Mouse (Mus musculus) limb, embryonic 11.5 days (tissue): ENCODE results near the gene Inpp5k. TPM values are rescaled to one million over a fixed set of nuclear protein-coding genes. Genes with fewer than 3 reads are reported as not detected.

ENCODE experiments used
- ATAC-seq: fragments of 200-750 bp; cut with Nextera tagmentation; 2 replicates; pipeline ENCODE4 v1.8.0; 2017; ENCODE audit warnings: low read depth; ENCODE audit not compliant: insufficient number of reproducible peaks, low FRiP score, low TSS enrichment
- DNase-seq: peaks from one replicate; pipeline ENCODE4 v3.0.0-alpha.2; 2015; ENCODE audit warnings: low spot score
- H3K27ac ChIP-seq: fragments of 300-500 bp; sonication (generic); replicated peaks from 2 replicates; pipeline ENCODE4 v1.5.1; 2014; ENCODE audit warnings: low read depth, mild to moderate bottlenecking, low read length
- H3K27me3 ChIP-seq: fragments of 300-500 bp; sonication (generic); 2 replicates; pipeline ENCODE4 v1.6.1; 2014; ENCODE audit warnings: mild to moderate bottlenecking, low read length, mixed read lengths; ENCODE audit not compliant: control insufficient read depth, insufficient read depth
- H3K36me3 ChIP-seq: fragments of 300-500 bp; sonication (generic); 2 replicates; pipeline ENCODE4 v1.6.1; 2014; ENCODE audit warnings: mild to moderate bottlenecking, low read length, moderate library complexity, mixed read lengths; ENCODE audit not compliant: control insufficient read depth, insufficient read depth
- H3K4me1 ChIP-seq: fragments of 300-500 bp; sonication (generic); 2 replicates; pipeline ENCODE4 v1.6.1; 2014; ENCODE audit warnings: low read length, mixed read lengths; ENCODE audit not compliant: control insufficient read depth, insufficient read depth
- H3K4me2 ChIP-seq: fragments of 300-500 bp; sonication (generic); 2 replicates; pipeline ENCODE4 v1.6.1; 2014; ENCODE audit warnings: low read depth, mild to moderate bottlenecking, moderate library complexity; ENCODE audit not compliant: severe bottlenecking
- H3K4me3 ChIP-seq: fragments of 300-500 bp; sonication (generic); 2 replicates; pipeline ENCODE4 v1.5.1; 2014; ENCODE audit warnings: low read depth, low read length
- H3K9ac ChIP-seq: fragments of 300-500 bp; sonication (generic); 2 replicates; pipeline ENCODE4 v1.6.1; 2014; ENCODE audit warnings: mild to moderate bottlenecking, low read length
- H3K9me3 ChIP-seq: fragments of 300-500 bp; sonication (generic); 2 replicates; pipeline ENCODE4 v1.6.1; 2016; ENCODE audit warnings: low read length; ENCODE audit not compliant: control insufficient read depth
- WGBS: fragments of 180-500 bp; shearing (Covaris S2); extraction: QIAGEN DNeasy Blood & Tissue Kit; methylation state at CpG from one replicate; pipeline ENCODE4 v1.1.7; 2014; 5-methylcytosine and 5-hydroxymethylcytosine counted together
- polyA plus RNA-seq: library from polyadenylated mRNA; unstranded; fragments of >200 nt; fragmentation: Nextera tagmentation; extraction: Ambion mirVana; gene quantifications from 2 replicates; pipeline ENCODE4 v1.2.1, GENCODE M21; 2014

The Inpp5k gene
- 14.9 and 18.5 TPM in 2 replicates for polyA plus RNA-seq

- no peaks in the 10 kb centered on the region for H3K27me3 ChIP-seq
- H3K27ac ChIP-seq = peak within 1 kb of the TSS; percentile 57
- H3K9me3 ChIP-seq = no peaks in the 10 kb centered on the region
- H3K36me3 ChIP-seq = peaks cover 4% of the 10 kb centered on the region; the same call in 1 of the 2 replicates
- H3K4me1 ChIP-seq = peaks cover 6% of the 10 kb centered on the region
- peak within 1 kb of the TSS; percentile 84 for H3K4me2 ChIP-seq
- peak; percentile 94 for DNase-seq
- H3K9ac ChIP-seq = peak within 1 kb of the TSS; percentile 67
- peak; percentile 96 for ATAC-seq
- H3K4me3 ChIP-seq = peak within 1 kb of the TSS; percentile 59
- under 1% methylated on average over 53 of the region's 53 CpGs for WGBS
These were observed at the start of gene Inpp5k for GRCm38 (mm10) chr11:75630645-75631229. Inpp5k (plus strand) TSS chr11:75630988.

GRCm38 (mm10) chr11:75581495-75582149 is 49.2 kb upstream of the Inpp5k start:
- ATAC-seq (no peak), DNase-seq (no peak)
- Histone ChIP-seq H3K4me2 (no peak overlapping the region), H3K27me3 (no peaks in the 10 kb centered on the region), H3K4me3 (no peak overlapping the region), H3K9ac (no peak overlapping the region), H3K36me3 (no peaks in the 10 kb centered on the region), H3K27ac (no peak overlapping the region), H3K9me3 (no peaks in the 10 kb centered on the region), H3K4me1 (no peaks in the 10 kb centered on the region)
- WGBS = 93% methylated on average over 7 of the region's 7 CpGs

GRCm38 (mm10) chr11:75583521-75583920 is 47.3 kb upstream of the Inpp5k start:
- no peak overlapping the region for H3K4me3 ChIP-seq
- H3K9ac ChIP-seq = no peak overlapping the region
- H3K4me1 ChIP-seq = peaks cover 2% of the 10 kb centered on the region; the same call in 1 of the 2 replicates
- no peak overlapping the region for H3K4me2 ChIP-seq
- no peaks in the 10 kb centered on the region for H3K27me3 ChIP-seq
- no peaks in the 10 kb centered on the region for H3K9me3 ChIP-seq
- WGBS = 60% methylated on average over 2 of the region's 2 CpGs
- ATAC-seq = no peak
- DNase-seq = no peak
- no peaks in the 10 kb centered on the region for H3K36me3 ChIP-seq
- no peak overlapping the region for H3K27ac ChIP-seq

GRCm38 (mm10) chr11:75585061-75585460 is 45.7 kb upstream of the Inpp5k start:
- Histone ChIP-seq H3K36me3 (no peaks in the 10 kb centered on the region), H3K4me1 (peaks cover 11% of the 10 kb centered on the region), H3K9ac (no peak overlapping the region), H3K9me3 (no peaks in the 10 kb centered on the region), H3K4me3 (no peak overlapping the region), H3K27me3 (no peaks in the 10 kb centered on the region), H3K27ac (no peak overlapping the region), H3K4me2 (no peak overlapping the region)
- ATAC-seq = no peak
- 79% methylated on average over 4 of the region's 4 CpGs for WGBS
- DNase-seq = no peak

DNA sequence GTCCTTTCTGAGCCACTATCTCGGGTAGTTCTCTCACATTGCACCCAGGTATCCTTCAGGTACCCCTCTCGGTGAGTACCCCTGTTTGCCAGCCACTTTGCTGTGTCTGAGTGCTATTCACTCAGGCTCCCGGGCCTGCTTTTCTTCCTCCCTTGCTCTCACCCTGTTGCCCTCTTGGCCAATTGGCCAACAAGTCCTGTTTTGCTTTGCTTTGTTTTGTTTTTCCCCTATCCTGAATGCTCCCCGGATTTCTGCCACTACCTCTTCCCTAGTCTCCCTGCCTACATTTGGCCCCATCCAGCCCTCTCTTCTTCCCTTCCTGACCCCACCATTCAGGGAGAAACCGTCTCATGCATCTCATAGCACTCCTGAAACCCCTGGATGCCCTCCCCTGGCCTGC is 44.8 kb upstream of the Inpp5k start:
- no peak overlapping the region for H3K9ac ChIP-seq
- DNase-seq (no peak), ATAC-seq (no peak)
- H3K9me3 ChIP-seq = no peaks in the 10 kb centered on the region
- H3K36me3 ChIP-seq = no peaks in the 10 kb centered on the region
- no peaks in the 10 kb centered on the region for H3K27me3 ChIP-seq
- H3K27ac ChIP-seq = no peak overlapping the region
- WGBS = 77% methylated on average over 5 of the region's 5 CpGs
- peaks cover 12% of the 10 kb centered on the region for H3K4me1 ChIP-seq
- H3K4me3 ChIP-seq = no peak overlapping the region
- H3K4me2 ChIP-seq = no peak overlapping the region

GRCm38 (mm10) chr11:75586963-75587362 is 43.8 kb upstream of the Inpp5k start:
- no peak overlapping the region for H3K4me2 ChIP-seq
- 0 out of 2 replicates have a peak overlapping the region, but pooled peaks have one; percentile 22 for H3K9ac ChIP-seq
- H3K27ac ChIP-seq = no peak overlapping the region
- H3K4me1 ChIP-seq = peaks cover 12% of the 10 kb centered on the region
- no peak overlapping the region for H3K4me3 ChIP-seq
- no peaks in the 10 kb centered on the region for H3K36me3 ChIP-seq
- DNase-seq = no peak
- 91% methylated on average over 5 of the region's 5 CpGs for WGBS
- no peaks in the 10 kb centered on the region for H3K27me3 ChIP-seq
- no peaks in the 10 kb centered on the region for H3K9me3 ChIP-seq
- no peak for ATAC-seq

GRCm38 (mm10) chr11:75587493-75588284 is 43.1 kb upstream of the Inpp5k start, which contains the start of gene Pitpna:
Pitpna (plus strand) TSS chr11:75588097.
- WGBS = 6% methylated on average over 49 of the region's 49 CpGs
- peak within 1 kb of the TSS; percentile 53; the same call in 1 of the 2 replicates for H3K27ac ChIP-seq
- H3K4me1 ChIP-seq = peaks cover 12% of the 10 kb centered on the region
- H3K27me3 ChIP-seq = no peaks in the 10 kb centered on the region
- H3K36me3 ChIP-seq = no peaks in the 10 kb centered on the region
- H3K4me3 ChIP-seq = peak within 1 kb of the TSS; percentile 96
- H3K4me2 ChIP-seq = peak within 1 kb of the TSS; percentile 96
- DNase-seq (peak; percentile 94), ATAC-seq (peak; percentile 85)
- peak within 1 kb of the TSS; percentile 87 for H3K9ac ChIP-seq
- no peaks in the 10 kb centered on the region for H3K9me3 ChIP-seq

GRCm38 (mm10) chr11:75588285-75588941 is 42.4 kb upstream of the Inpp5k start:
- 1% methylated on average over 37 of the region's 37 CpGs for WGBS
- DNase-seq = no peak

More at GRCm38 (mm10) chr11:75588285-75588941, 42.4 kb upstream of the Inpp5k start:
- no peaks in the 10 kb centered on the region for H3K27me3 ChIP-seq
- peaks cover 12% of the 10 kb centered on the region for H3K4me1 ChIP-seq
- peak overlapping the region; percentile 87 for H3K9ac ChIP-seq
- no peaks in the 10 kb centered on the region for H3K9me3 ChIP-seq
- H3K4me3 ChIP-seq = peak overlapping the region; percentile 96
- H3K36me3 ChIP-seq = peaks cover 2% of the 10 kb centered on the region; the same call in 1 of the 2 replicates
- peak overlapping the region; percentile 53; the same call in 1 of the 2 replicates for H3K27ac ChIP-seq
- ATAC-seq = peak; percentile 76
- peak overlapping the region; percentile 96 for H3K4me2 ChIP-seq
